Mouse (Mus musculus) heart, embryonic 13.5 days (tissue): ENCODE data around the gene Snx11. TPM values are rescaled to one million over a fixed set of nuclear protein-coding genes. Genes with fewer than 3 reads are reported as not detected.
A peak's percentile ranks its signal among the peaks of the same experiment; 100 is the strongest.
"Not testable (repeated sequence)": the region's sequence is repeated elsewhere in the genome, so short reads cannot be mapped to it uniquely, and the experiment has no call there.

Source experiments
- ATAC-seq: fragments of 200-750 bp; cut with Nextera tagmentation; 2 replicates; pipeline ENCODE4 v1.8.0; 2017; ENCODE audit warnings: moderate TSS enrichment; ENCODE audit not compliant: insufficient number of reproducible peaks, low FRiP score, low TSS enrichment; ENCODE audit errors: extremely low read depth
- H3K27ac ChIP-seq: fragments of 300-500 bp; sonication (generic); replicated peaks from 2 replicates; pipeline ENCODE4 v1.5.1; 2015; ENCODE audit warnings: moderate library complexity, mild to moderate bottlenecking, inconsistent platforms
- H3K27me3 ChIP-seq: fragments of 300-500 bp; sonication (generic); replicated peaks from 2 replicates; pipeline ENCODE4 v1.6.1; 2015; ENCODE audit warnings: mild to moderate bottlenecking, inconsistent platforms
- H3K36me3 ChIP-seq: fragments of 300-500 bp; sonication (generic); 2 replicates; pipeline ENCODE4 v1.6.1; 2015; ENCODE audit warnings: mild to moderate bottlenecking, inconsistent platforms
- H3K4me1 ChIP-seq: fragments of 300-500 bp; sonication (generic); 2 replicates; pipeline ENCODE4 v1.6.1; 2015; ENCODE audit warnings: inconsistent platforms
- H3K4me2 ChIP-seq: fragments of 300-500 bp; sonication (generic); 2 replicates; pipeline ENCODE4 v1.6.1; 2015; ENCODE audit warnings: inconsistent platforms, mild to moderate bottlenecking, moderate library complexity
- H3K4me3 ChIP-seq: fragments of 300-500 bp; sonication (generic); 2 replicates; pipeline ENCODE4 v1.5.1; 2015; ENCODE audit warnings: moderate library complexity, mild to moderate bottlenecking, inconsistent platforms
- H3K9ac ChIP-seq: fragments of 300-500 bp; sonication (generic); 2 replicates; pipeline ENCODE4 v1.6.1; 2015; ENCODE audit warnings: inconsistent platforms, mild to moderate bottlenecking, moderate library complexity
- H3K9me3 ChIP-seq: fragments of 300-500 bp; sonication (generic); 2 replicates; pipeline ENCODE4 v1.6.1; 2016; ENCODE audit warnings: inconsistent platforms
- WGBS: fragments of 180-500 bp; shearing (Covaris S2); methylation state at CpG from one replicate; pipeline ENCODE4 v1.1.7; 2015; ENCODE audit warnings: mixed read lengths; 5-methylcytosine and 5-hydroxymethylcytosine counted together
- polyA plus RNA-seq: library from polyadenylated mRNA; unstranded; fragments of >200 nt; fragmentation: Nextera tagmentation; extraction: Ambion mirVana; gene quantifications from 2 replicates; pipeline ENCODE4 v1.2.1, GENCODE M21; 2015

The Snx11 gene
- polyA plus RNA-seq, 1 experiment from 2014 or later, result 11.8 TPM

DNA sequence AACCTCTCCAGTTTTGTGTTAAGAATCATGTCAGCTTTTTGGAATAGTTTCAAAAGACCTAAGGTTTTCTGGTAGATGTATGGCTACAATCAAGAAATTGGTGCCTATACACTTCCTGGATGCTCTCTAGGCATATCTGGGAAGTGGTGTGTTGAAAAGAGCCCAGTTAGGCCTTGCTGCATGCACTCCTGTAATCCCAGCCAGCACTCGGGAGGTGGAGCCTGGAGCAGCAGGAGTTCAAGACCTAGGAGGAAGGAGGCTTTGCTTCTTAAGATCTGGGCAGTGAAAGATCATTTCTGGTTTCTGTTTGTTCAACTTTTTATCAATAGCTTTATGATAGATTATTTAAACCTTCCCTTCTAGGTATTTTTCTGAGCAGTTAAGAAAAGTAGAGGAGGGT lies 13.3 kb upstream of the Snx11 start:
- Histone ChIP-seq H3K4me3 (peak overlapping the region; percentile 89), H3K4me1 (peaks cover 46% of the 10 kb centered on the region), H3K9ac (peak overlapping the region; percentile 96; the same call in 1 of the 2 replicates), H3K36me3 (peaks cover 21% of the 10 kb centered on the region), H3K9me3 (no peaks in the 10 kb centered on the region), H3K4me2 (peak overlapping the region; percentile 96), H3K27ac (no peak overlapping the region), H3K27me3 (no peaks in the 10 kb centered on the region)
- 10% methylated on average over 1 of the region's 1 CpGs for WGBS
- no peak for ATAC-seq

DNA sequence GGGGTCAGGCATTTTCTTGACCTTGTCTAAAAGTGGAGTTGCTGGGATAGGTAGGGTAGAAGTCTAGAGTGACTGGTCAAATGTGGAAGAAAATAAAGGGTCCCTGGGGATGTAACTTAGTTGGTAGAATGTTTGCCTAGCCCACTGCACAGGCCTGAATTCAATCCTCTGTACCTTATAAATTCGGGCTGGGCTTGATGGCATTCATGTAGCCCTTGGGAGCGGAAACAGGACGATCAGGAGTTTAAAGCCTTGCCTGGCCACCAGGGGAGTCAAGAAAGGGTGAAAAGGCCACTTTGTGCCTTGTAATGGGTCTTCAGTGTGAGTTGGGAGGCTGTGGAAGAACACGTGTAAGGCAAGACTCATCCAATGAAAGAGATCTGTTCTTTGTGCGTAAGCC lies 12.6 kb upstream of the Snx11 start:
- 5% methylated on average over 5 of the region's 5 CpGs for WGBS
- Histone ChIP-seq H3K4me3 (peak overlapping the region; percentile 89), H3K27ac (peak overlapping the region; percentile 98), H3K9ac (peak overlapping the region; percentile 96), H3K9me3 (no peaks in the 10 kb centered on the region), H3K27me3 (no peaks in the 10 kb centered on the region), H3K4me2 (peak overlapping the region; percentile 96), H3K4me1 (peaks cover 46% of the 10 kb centered on the region), H3K36me3 (peaks cover 14% of the 10 kb centered on the region)
- ATAC-seq, result no peak

- Histone ChIP-seq H3K27me3 (no peaks in the 10 kb centered on the region), H3K27ac (peak within 1 kb of the TSS; percentile 98), H3K4me1 (peaks cover 44% of the 10 kb centered on the region), H3K9me3 (no peaks in the 10 kb centered on the region), H3K9ac (peak within 1 kb of the TSS; percentile 96), H3K4me3 (peak within 1 kb of the TSS; percentile 89), H3K4me2 (peak within 1 kb of the TSS; percentile 96), H3K36me3 (peaks cover 8% of the 10 kb centered on the region; the same call in 1 of the 2 replicates)
- under 1% methylated on average over 91 of the region's 93 CpGs for WGBS
- ATAC-seq, result peak; percentile 84
These were observed 11.8 kb upstream of the Snx11 start, which contains the start of gene Cbx1 for GRCm38 (mm10) chr11:96788871-96789795. Gene Cbx1, plus strand, starts transcription at chr11:96789127.

DNA sequence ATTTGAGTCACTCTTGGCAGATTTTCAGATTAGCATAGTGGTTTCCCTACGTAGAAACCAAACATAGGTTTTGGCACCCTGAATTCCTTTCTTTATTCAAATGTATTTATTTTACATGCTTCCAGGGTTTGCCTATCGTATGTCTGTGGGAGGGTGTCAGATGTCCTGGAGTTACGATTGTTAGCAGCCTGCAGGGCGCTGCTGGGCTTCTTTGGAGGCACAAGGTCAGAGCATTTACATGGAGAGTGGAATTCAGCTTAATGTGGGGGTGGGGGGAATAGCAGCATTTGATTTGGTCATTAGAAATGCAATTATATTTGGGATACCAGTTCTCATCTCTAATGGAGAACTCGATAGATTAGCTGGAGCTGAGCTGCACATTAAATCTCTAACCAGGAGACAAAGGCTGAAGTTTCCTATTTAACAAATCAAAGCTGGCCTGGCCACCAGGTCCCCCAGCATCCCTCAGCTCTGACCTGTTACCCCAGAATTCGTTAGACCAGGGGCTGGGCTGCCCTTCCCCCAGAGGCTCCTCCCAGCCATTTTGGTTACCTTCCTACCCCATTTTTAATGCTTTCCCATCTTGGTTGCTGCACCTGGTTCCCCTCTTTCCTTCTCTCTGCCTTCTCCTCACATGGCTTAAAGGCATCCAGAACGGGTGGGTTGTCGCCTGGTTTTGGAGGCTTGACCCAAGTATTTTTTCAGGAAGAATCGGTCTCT lies 9.5 kb upstream of the Snx11 start:
- Histone ChIP-seq H3K36me3 (peaks cover 5% of the 10 kb centered on the region; the same call in 1 of the 2 replicates), H3K4me2 (no peak overlapping the region), H3K9ac (0 out of 2 replicates have a peak overlapping the region, but pooled peaks have one; percentile 47), H3K27ac (no peak overlapping the region), H3K4me1 (peaks cover 21% of the 10 kb centered on the region), H3K9me3 (no peaks in the 10 kb centered on the region), H3K4me3 (no peak overlapping the region), H3K27me3 (no peaks in the 10 kb centered on the region)
- ATAC-seq, result no peak
- 35% methylated on average over 9 of the region's 9 CpGs for WGBS

DNA sequence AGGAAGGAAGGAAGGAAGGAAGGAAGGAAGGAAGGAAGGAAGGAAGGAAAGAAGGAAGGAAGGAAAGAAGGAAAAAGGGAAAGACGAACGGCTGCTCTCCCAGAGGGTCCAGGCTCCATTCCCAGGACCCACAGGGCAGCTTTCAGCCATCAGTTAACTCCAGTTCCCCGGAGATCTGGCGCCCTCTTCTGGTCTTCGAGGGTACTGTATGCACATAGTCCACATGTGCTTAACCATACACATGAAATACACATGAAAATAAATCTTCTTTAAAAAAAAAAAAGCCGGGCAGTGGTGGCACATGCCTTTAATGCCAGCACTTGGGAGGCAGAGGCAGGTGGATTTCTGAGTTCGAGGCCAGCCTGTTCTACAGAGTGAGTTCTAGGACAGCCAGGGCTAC lies 7.5 kb upstream of the Snx11 start:
- not testable (repeated sequence) for H3K9me3 ChIP-seq, H3K4me2 ChIP-seq, H3K9ac ChIP-seq, ATAC-seq, H3K4me3 ChIP-seq, H3K27ac ChIP-seq, H3K36me3 ChIP-seq, H3K4me1 ChIP-seq, H3K27me3 ChIP-seq
- 7% methylated on average over 7 of the region's 7 CpGs for WGBS

DNA sequence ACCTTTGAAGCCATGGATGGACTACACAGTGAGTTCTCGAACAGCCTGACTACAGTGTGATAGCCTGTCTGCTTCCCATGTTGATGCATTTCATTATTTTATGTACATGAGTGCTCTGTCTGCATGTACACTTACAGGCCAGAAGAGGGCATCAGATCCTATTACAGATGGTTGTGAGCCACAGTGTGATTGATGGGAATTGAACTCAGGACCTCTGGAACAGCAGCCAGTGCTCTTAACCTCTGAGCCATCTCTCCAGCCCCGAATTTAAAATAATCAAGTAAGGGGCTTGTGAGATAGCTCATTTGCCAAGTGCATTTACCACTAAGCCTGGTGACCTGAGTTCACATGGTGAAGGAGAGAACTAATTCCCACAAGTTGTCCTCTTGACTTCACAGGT lies 4.1 kb upstream of the Snx11 start:
- Histone ChIP-seq H3K27ac (no peak overlapping the region), H3K9me3 (no peaks in the 10 kb centered on the region), H3K4me2 (no peak overlapping the region), H3K36me3 (no peaks in the 10 kb centered on the region), H3K9ac (no peak overlapping the region), H3K27me3 (no peaks in the 10 kb centered on the region), H3K4me3 (no peak overlapping the region), H3K4me1 (peaks cover 6% of the 10 kb centered on the region)
- no peak for ATAC-seq
- WGBS, result 69% methylated on average over 2 of the region's 2 CpGs

DNA sequence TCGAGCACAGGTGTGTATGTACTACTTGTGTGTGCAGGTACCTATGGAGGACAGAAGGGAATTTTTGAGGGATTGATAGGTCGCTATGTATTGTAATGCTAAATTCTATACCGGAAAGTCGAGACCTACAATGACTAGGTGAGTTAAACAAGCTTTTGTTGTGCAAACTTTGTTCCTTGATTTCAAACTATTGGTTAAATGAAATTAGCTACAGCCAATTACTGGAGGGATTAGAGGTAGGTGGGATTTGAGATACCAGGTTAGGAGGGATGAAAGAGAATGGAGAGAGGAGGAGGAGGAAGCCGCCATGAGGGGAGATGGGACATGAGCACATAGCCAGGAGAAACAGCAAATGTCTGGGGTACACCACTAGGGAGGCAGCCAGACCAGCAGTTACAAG lies 2.9 kb upstream of the Snx11 start:
- Histone ChIP-seq H3K9ac (no peak overlapping the region), H3K27me3 (no peaks in the 10 kb centered on the region), H3K9me3 (no peaks in the 10 kb centered on the region), H3K27ac (no peak overlapping the region), H3K4me1 (peaks cover 9% of the 10 kb centered on the region), H3K36me3 (no peaks in the 10 kb centered on the region), H3K4me3 (no peak overlapping the region), H3K4me2 (no peak overlapping the region)
- WGBS, result 67% methylated on average over 5 of the region's 5 CpGs
- ATAC-seq, result no peak

DNA sequence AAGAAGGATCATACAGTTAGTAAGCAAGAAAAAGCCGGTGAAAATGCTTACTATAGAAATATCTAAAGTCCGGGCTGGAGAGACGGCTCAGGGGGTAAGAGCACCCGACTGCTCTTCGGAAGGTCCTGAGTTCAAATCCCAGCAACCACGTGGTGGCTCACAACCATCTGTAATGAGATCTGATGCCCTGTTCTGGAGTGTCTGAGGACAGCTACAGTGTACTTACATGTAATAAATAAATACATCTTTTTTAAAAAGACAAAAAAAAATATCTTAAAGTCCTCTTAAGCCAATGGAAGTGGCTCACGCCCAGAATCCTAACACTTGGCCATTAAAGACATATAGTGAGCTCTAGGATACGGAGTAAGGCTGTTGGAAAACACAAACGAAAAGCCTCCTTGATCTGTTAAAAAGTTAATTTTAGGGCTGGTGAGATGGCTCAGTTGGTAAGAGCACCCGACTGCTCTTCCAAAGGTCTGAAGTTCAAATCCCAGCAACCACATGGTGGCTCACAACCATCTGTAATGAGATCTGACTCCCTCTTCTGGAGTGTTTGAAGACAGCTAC lies 785 bp upstream of the Snx11 start:
- Histone ChIP-seq H3K27ac (peak overlapping the region; percentile 70), H3K9ac (peak overlapping the region; percentile 77), H3K4me2 (peak overlapping the region; percentile 92), H3K4me3 (peak overlapping the region; percentile 88)
- not testable (repeated sequence) for H3K9me3 ChIP-seq, H3K27me3 ChIP-seq, H3K36me3 ChIP-seq, H3K4me1 ChIP-seq, ATAC-seq
- WGBS, result 65% methylated on average over 10 of the region's 10 CpGs

- Histone ChIP-seq H3K27me3 (no peaks in the 10 kb centered on the region), H3K9me3 (no peaks in the 10 kb centered on the region), H3K4me3 (peak overlapping the region; percentile 88), H3K4me2 (peak overlapping the region; percentile 92), H3K4me1 (peaks cover 9% of the 10 kb centered on the region), H3K27ac (no peak overlapping the region), H3K9ac (0 out of 2 replicates have a peak overlapping the region, but pooled peaks have one; percentile 84), H3K36me3 (peaks cover 26% of the 10 kb centered on the region)
- no peak for ATAC-seq
- WGBS, result 56% methylated on average over 3 of the region's 3 CpGs
These were observed 1.3 kb downstream of the Snx11 start for GRCm38 (mm10) chr11:96776068-96776467.

DNA sequence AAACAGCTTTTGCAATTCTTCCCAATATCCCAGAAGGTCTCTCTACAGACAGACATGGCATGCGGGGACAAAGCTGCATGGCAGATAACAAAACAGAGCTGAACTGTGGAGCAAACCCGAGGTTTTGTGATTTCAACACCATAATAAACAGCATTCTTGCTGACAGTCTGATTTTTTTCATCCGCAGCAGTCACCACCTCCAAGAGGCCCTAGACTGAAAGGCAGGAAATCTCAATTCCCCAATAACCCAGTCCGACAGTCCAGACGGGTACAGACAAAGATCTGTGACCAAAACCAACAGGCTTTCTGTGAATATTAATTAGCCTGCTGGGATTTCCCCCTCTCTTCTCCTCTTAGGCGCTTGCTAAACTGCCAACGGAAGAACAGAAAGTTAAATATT lies 1.7 kb downstream of the Snx11 start:
- H3K4me1 ChIP-seq, result peaks cover 9% of the 10 kb centered on the region
- no peak overlapping the region for H3K4me2 ChIP-seq
- no peak for ATAC-seq
- 77% methylated on average over 7 of the region's 7 CpGs for WGBS
- H3K36me3 ChIP-seq, result peaks cover 30% of the 10 kb centered on the region
- H3K9me3 ChIP-seq, result no peaks in the 10 kb centered on the region
- no peak overlapping the region for H3K4me3 ChIP-seq
- no peaks in the 10 kb centered on the region for H3K27me3 ChIP-seq
- H3K9ac ChIP-seq, result no peak overlapping the region
- H3K27ac ChIP-seq, result no peak overlapping the region

- Histone ChIP-seq H3K27me3 (no peaks in the 10 kb centered on the region), H3K36me3 (peaks cover 36% of the 10 kb centered on the region), H3K27ac (no peak overlapping the region), H3K9ac (no peak overlapping the region), H3K4me1 (peaks cover 9% of the 10 kb centered on the region), H3K4me3 (no peak overlapping the region), H3K4me2 (no peak overlapping the region), H3K9me3 (no peaks in the 10 kb centered on the region)
- WGBS, result 78% methylated on average over 8 of the region's 8 CpGs
- no peak for ATAC-seq
These were observed 2.3 kb downstream of the Snx11 start for GRCm38 (mm10) chr11:96775063-96775462.
